ENCODE assay signal across 11 mouse cellular contexts in genomic region chr7:122290771-122291170, GRCm38 (mm10). TPM values are rescaled to one million over a fixed set of nuclear protein-coding genes. Genes with fewer than 3 reads are reported as not detected.
DNase-seq lines count a peak whose midpoint lies in the region; ATAC-seq and TF ChIP-seq lines count a peak whose summit lies in the region.
"Had no signal": no experiment of that assay in that cellular context is flagged by ENCODE, and none has a peak within 500 bp of the region (broad histone marks: within the 10 kb centered on the region; RNA-seq: fewer than 3 reads in every experiment).

No protein-coding gene starts in this region.

- H3K27me3 ChIP-seq in intestine, embryonic 15.5 days (replicated peaks), result peaks cover 37% of the 10 kb centered on the region
- peaks cover 24% of the 10 kb centered on the region for H3K27me3 ChIP-seq in intestine, postnatal 0 days (replicated peaks; ENCODE audit: control insufficient read depth, insufficient read depth, low read length)

- no peak for ATAC-seq in intestine, embryonic 15.5 days
- no peak for ATAC-seq in intestine, postnatal 0 days
- ATAC-seq in megakaryocyte, adult 5-6 weeks (ENCODE audit: poor library complexity, severe bottlenecking), result no peak

- TF ChIP-seq CTCF in intestine, postnatal 0 days (IDR thresholded peaks at IDR 0.05; ENCODE audit: low read depth), result no peak
- no peak for TF ChIP-seq CTCF in olfactory bulb, adult 2 months (IDR thresholded peaks at IDR 0.05; ENCODE audit: insufficient read depth, low read depth, low read length)

- H3K27ac ChIP-seq in intestine, embryonic 15.5 days, result no peak overlapping the region
- H3K27ac ChIP-seq in intestine, postnatal 0 days (ENCODE audit: low read depth, low read length), result no peak overlapping the region
- no peak overlapping the region for H3K27ac ChIP-seq in olfactory bulb, adult 2 months (ENCODE audit: insufficient read depth, low read depth, low read length)
- H3K27ac ChIP-seq: forebrain, embryonic 12.5 days; kidney, postnatal 0 days had no signal

- no peak for TF ChIP-seq POLR2A in olfactory bulb, adult 2 months (IDR thresholded peaks at IDR 0.05; ENCODE audit: insufficient read depth, low read depth, low read length)

- H3K4me2 ChIP-seq in intestine, embryonic 15.5 days (replicated peaks), result peak overlapping the region; percentile 98; the same call in 1 of the 2 replicates
- no peak overlapping the region for H3K4me2 ChIP-seq in intestine, postnatal 0 days (replicated peaks; ENCODE audit: low read depth)

- H3K9ac ChIP-seq in intestine, embryonic 15.5 days, result no peak overlapping the region
- H3K9ac ChIP-seq in intestine, postnatal 0 days (ENCODE audit: low read depth, low read length), result no peak overlapping the region
- H3K9ac ChIP-seq: forebrain, embryonic 12.5 days; lung, embryonic 14.5 days had no signal

- no peaks in the 10 kb centered on the region for H3K36me3 ChIP-seq in intestine, embryonic 15.5 days
- no peaks in the 10 kb centered on the region for H3K36me3 ChIP-seq in intestine, postnatal 0 days (ENCODE audit: control insufficient read depth, insufficient read depth)
- H3K36me3 ChIP-seq: forebrain, embryonic 12.5 days had no signal

- H3K9me3 ChIP-seq in intestine, embryonic 15.5 days, result no peaks in the 10 kb centered on the region
- no peaks in the 10 kb centered on the region for H3K9me3 ChIP-seq in intestine, postnatal 0 days (ENCODE audit: control insufficient read depth)
- H3K9me3 ChIP-seq: forebrain, embryonic 12.5 days had no signal

- peaks cover 16% of the 10 kb centered on the region for H3K4me1 ChIP-seq in intestine, embryonic 15.5 days (replicated peaks)
- H3K4me1 ChIP-seq in intestine, postnatal 0 days (replicated peaks; ENCODE audit: control insufficient read depth, insufficient read depth, low read length), result no peaks in the 10 kb centered on the region
- H3K4me1 ChIP-seq in olfactory bulb, adult 2 months (ENCODE audit: control insufficient read depth, insufficient read depth, low read length), result peaks cover 25% of the 10 kb centered on the region

- H3K4me3 ChIP-seq in intestine, embryonic 15.5 days (replicated peaks), result no peak overlapping the region
- H3K4me3 ChIP-seq in intestine, postnatal 0 days (ENCODE audit: low read depth, low read length), result no peak overlapping the region
- H3K4me3 ChIP-seq in olfactory bulb, adult 2 months (ENCODE audit: insufficient read depth, low read depth, low read length), result peak overlapping the region; percentile 61; the same call in 1 of the 2 replicates

- WGBS in intestine, embryonic 15.5 days, result 70% methylated on average over 3 of the region's 3 CpGs
- WGBS in intestine, postnatal 0 days, result 66% methylated on average over 3 of the region's 3 CpGs
- WGBS in olfactory bulb, adult 2 months, result 61% methylated on average over 3 of the region's 3 CpGs

- peak; percentile 24 for DNase-seq in cerebellum, adult 11 months
- DNase-seq in cerebellum, adult 11-12 months, result no peak
- DNase-seq in brain, adult 2 months (ENCODE audit: low read depth, low spot score), result peak; percentile 37
- DNase-seq in ovary, postnatal 10 days (ENCODE audit: low spot score), result no peak

RNA-seq across cellular contexts. Expression of gene Prkcb, which starts 2.2 kb away (rescaled TPM):
- 11.5 and 12.3 TPM in 2 replicates for polyA plus RNA-seq in intestine, embryonic 15.5 days (2015; fragmentation: Nextera tagmentation; extraction: Ambion mirVana)
- polyA plus RNA-seq in intestine, postnatal 0 days (2015; fragmentation: Nextera tagmentation; extraction: Ambion mirVana), result 4.7 and 5.1 TPM in 2 replicates
- polyA plus RNA-seq in olfactory bulb, adult 2 months (2012; ENCODE audit: insufficient read depth, insufficient read length, low replicate concordance, missing spikeins), result 270 and 694 TPM in 2 replicates
- 131 and 135 TPM in 2 replicates for total RNA-seq in megakaryocyte, adult 5-6 weeks (2015)
- total RNA-seq in megakaryocyte, adult 5-6 weeks (2017), result 85.9 and 96.3 TPM in 2 replicates

Comparison
In these comparisons a context has a peak if more than half of its experiments do, and no peak if none do; other contexts are left out.
1. DNase-seq: peak in cerebellum, adult 11 months (single experiment) and brain, adult 2 months (single experiment); none in cerebellum, adult 11-12 months (single experiment) and ovary, postnatal 10 days (single experiment).
2. RNA of gene Prkcb, which starts 2.2 kb away (polyA plus RNA-seq): 270 to 694 TPM in olfactory bulb, adult 2 months; 11.5 to 12.3 TPM in intestine, embryonic 15.5 days and 4.7 to 5.1 TPM in intestine, postnatal 0 days; every median in the first group is over 10 times any median in the second.